Mouse (Mus musculus): ENCODE data around the gene Mlec.

Mlec gene

DNA sequence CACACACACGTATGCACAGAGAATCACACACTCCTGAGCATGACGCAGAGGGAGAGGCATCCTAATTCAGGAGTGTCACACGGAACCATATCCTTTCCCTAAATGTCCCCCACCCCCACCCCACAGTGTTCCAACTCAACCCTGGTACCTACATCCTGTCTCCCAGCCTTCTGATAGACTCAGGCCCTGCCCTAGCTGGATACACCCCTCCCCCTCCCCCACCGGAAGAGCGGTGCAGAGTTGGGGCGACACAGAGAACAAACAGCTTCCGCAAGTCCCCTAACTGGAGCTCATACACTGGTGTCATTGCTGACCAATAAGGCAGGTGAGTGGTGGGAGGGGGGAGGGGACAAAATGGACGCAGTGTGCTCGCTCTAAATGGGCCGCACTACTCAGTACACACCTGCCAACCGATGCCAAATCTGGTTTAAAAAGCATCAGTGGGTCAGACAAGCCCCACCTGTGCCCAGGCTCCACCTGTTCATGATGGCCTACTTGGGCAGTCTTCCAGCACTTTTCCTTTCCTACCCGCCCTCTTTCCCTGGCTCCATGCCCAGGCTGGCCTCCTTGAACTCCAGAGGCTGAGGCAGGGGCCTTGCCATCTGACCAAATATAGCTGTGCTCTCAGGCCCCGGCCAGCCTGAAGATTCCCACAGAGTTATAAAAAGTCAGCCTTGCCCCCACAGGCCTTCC, 23.4 kb upstream of the Mlec start:
- intact Hi-C loops (cut with DNase I): no loop called here

DNA sequence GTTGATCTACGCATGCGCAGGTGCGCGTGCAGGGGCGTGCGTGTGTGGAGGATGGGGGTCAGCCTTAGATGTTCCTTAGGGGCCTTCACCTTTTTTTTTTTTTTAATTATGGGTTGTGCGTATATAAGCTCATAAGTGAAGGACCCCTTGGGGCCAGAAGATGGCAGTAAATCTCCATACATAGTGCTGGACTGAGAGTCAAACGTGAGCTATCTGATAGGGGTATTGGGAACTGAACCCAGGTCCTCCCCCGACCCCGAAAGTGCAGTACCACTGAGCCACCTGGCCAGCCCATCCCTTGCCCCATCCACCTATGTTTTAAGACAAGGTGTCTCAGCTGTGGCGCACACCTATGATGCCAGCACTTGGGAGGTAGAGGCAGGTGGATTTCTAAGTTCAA, 21.6 kb upstream of the Mlec start:
- intact Hi-C loops (cut with DNase I): no loop called here

DNA sequence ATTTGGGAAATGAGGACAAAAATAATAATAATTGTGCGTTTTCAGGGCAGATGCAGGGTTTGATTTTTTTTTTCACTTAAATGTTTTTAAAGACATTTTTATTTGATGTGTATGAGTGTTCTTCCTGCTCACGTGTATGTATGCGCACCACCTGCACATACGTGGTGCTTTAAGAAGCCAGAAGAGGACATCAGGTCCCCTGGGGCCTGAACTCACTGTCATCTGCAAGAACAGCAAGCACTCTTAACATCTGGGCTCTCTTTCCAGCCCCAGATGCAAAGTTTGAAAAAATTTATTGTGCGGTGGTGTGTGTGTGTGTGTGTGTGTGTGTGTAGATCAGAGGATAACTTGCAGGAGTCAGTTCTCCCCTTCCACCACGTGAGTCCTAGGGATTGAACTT, 19.9 kb upstream of the Mlec start:
- intact Hi-C loops (cut with DNase I): no loop called here

DNA sequence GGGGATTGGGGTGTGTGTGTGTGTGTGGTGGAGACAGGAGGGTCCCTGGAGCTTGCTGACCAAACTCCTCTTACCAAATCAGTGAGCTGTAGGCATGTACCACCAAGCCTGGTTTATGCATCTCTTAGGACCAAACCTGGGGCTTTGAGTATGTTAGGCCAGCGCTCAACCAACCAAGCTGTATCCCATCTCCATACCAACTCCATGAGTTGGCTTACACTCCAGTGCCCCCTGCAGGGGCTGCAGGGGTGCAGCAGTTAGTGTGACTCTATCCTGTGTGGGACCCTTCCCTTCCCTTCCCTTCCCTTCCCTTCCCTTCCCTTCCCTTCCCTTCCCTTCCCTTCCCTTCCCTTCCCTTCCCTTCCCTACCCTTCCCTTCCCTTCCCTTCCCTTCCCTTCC, 16.6 kb upstream of the Mlec start:
- intact Hi-C loops (cut with DNase I): no loop called here

DNA sequence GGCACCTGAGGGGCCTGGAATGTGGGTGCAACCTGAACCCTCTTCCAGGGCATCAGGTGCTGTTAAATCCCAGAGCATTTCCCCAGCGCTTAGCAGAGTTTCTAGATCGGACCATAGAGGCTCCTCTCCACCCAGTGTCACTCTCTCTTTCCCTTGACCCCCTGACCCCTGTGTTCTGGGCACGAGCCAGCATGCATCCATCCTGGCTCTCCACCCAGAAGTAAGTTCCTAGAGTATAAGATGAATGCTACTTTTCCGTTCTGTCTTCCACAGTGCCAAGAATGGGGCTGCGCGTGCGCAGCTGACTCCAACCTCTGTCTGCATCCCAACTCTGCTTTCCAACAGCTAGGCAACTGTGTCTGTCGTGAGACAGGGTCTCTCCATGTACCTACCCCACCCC, 12.2 kb upstream of the Mlec start:
- intact Hi-C loops (cut with DNase I): no loop called here

DNA sequence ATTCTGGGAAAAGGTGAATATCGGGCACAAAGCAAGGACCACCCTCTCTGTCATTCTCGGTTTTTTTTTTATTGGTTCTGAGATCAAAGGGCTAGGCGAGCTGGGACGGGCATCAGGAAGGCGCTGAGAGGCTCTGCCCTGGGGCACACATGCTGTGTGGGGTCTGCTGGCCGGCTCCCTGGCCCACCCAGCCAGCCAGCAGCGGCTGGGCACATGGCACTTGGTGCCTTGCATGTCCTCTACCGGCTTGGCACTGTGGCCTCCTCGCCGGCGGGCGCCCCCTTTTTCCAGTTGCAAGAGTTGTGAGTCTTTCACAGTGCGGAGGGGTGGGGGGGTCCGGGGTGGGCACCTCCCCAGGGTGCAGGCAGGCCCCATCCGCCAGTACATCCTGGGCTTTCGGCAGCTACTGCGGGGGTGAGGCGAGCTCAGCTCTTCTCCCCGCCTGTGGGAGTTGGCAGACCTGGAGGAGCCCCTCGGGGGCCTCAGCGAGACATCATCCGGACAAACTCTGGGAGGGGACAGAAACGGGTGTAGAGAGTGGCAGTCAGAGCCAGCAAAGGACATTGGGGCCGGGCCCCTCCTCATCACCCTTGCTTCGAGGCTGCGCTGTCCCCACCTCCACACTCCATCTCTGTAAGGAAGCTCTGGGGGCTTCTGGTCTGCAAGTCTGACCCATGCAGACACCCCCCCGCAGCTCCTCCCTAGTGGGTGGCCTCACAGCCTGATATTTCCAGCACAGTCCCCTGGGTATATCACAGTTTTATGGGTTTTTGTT, 10.8 kb upstream of the Mlec start:
- intact Hi-C loops (cut with DNase I): no loop called here

DNA sequence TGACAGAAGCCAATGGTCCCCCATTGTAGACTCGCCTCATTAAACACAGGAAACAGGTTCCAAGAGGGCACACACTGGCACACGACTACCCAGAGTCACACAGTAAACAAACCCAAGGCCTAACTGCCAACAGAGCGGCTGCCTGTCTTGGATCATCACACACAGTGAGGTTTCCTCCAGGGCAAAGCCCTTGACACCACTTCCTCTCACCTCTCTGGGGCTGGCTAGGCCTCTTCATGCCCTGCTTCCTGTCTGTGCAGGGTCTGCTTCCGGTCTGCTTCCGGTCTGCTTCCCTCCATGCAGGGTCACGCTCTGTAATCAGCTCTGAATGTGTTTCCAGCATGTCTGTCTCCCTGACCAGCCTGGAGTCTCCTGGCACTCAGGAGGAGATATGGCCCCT, 9.4 kb upstream of the Mlec start:
- intact Hi-C loops (cut with DNase I): no loop called here

DNA sequence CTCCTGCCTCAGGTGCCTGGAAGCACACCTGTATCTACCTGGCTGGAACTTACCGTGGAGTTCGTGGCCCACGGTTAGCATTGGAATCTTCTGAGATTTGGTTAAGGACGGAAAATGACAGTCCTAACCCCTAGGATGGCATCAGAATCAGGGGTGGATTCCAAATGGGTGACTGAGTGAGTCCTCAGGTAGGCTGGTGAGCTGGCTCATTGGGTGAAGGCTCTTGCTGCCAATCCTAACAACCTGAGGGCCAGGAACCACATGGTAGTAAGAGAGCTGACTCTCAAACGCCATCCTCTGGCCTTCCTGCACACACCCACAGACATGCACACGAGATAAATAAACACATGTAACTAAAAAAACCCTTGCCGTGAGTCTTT, 8.8 kb upstream of the Mlec start:
- intact Hi-C loops (cut with DNase I): no loop called here

DNA sequence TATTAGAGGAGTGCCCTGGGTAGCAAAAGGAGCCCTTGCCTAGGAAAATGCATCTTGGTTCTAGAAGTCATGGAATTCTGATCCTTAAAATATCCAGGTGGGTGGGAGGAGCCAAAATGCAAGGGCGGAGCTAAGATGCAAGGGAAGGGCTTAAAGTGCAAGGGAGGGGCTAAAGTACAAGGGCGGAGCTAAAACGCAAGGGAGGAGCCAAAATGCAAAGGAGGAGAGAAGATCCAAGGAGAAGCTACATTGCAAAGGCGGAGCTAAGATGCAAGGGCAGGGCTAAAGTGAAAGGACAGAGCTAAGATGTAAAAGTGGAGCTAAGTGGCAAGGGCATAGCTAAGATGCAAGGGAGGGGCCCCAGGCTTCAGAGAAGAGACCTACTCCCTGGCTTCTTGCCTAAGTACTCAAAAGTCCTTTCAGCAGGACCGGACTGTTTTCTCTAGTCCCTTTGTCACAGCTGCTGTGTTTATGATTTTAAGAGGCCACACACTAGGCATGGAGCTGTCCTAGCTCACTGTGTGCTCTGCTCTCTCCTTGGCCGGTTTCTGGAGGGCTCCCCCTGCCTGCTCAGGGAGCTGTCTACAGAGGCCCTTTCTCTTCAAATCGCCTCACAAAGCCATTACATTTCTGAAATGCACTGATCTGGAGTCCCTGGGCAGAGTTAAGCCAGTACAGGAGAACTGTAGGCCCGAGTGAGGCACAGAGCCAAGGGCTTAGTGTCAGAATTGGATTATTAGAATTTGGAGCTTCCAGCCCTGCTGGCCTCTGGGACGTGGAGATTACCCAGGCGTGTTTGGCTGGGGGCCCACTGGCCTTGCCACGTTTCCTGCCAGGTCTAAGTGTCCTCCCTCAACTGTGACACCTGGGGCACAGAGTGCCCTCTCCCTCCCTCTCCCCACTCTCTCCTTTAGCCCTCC, 8.2 kb upstream of the Mlec start:
- intact Hi-C loops (cut with DNase I): no loop called here

DNA sequence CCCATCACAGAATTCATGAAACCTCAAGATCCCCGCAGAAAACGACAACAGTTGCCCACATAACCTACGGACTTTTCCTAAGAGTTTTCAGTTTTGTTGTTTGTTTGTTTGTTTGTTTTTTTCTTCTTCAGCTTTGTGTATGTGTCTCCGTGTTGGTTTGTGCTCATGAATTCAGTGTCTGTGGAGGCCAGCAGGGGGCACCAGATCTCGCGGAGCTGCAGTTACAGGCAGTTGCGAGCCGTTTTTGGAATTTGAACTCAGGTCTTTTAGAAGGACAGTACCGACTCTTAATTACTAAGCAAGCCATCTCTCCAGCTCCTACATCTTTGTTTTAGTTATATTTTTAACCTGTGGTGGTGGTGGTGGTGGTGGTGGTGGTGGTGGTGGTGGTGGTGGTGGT, 7.4 kb upstream of the Mlec start:
- intact Hi-C loops (cut with DNase I): no loop called here

DNA sequence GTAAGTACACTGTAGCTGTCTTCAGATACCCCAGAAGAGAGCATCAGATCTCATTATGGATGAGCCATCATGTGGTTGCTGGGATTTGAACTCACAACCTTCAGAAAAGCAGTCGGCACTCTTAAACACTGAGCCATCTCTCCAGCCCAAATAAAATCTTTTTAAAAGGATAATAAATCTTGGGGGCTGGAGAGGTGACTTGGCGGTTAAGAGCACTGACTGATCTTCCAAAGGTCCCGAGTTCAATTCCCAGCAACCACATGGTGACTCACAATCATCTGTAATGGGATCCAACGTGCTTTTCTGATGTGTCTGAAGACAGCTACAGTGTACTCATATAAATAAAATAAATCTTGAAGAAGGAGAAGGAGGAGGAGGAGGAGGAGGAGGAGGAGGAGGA, 6.5 kb upstream of the Mlec start:
- intact Hi-C loops (cut with DNase I): loop anchor here (5.0 kb wide), 1 partner anchor 37 kb away; no protein-coding TSS in a partner anchor

DNA sequence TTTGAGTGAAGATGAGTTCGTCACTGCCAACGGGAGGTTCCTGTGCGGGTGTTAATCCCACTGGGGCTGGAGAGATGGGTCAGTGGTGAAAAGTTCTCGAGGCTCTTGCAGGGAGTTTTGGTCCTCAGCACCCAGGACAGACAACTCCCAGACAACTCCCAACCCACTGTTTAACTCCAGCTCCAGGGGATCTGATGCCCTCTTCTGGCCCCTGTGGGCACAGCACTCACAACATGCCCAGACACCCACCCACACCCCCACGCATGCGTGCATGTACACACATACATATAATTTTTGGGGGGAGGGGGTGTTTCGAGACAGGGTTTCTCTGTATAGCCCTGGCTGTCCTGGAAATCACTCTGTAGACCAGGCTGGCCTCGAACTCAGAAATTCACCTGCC, 5.6 kb upstream of the Mlec start:
- intact Hi-C loops (cut with DNase I): loop anchor here (5.0 kb wide), 1 partner anchor 36 kb away; no protein-coding TSS in a partner anchor

DNA sequence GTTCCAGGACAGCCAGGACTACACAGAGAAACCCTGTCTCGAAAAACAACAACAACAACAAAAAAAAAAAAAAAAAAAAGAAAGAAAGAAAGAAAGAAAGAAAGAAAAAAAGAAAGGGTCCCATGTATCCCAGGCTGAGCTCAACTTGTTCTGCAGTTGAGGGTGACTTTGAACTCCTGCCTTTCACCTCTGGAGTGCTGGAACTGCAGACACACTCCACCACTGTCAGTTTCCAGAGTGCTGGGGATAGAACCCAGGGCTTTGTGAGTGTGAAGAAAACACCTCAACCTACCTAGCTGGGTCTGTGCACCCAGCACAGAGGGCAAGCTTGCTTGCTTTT, 3.9 kb upstream of the Mlec start:
- intact Hi-C loops (cut with DNase I): loop anchor here (5.0 kb wide), 1 partner anchor 35 kb away; no protein-coding TSS in a partner anchor

DNA sequence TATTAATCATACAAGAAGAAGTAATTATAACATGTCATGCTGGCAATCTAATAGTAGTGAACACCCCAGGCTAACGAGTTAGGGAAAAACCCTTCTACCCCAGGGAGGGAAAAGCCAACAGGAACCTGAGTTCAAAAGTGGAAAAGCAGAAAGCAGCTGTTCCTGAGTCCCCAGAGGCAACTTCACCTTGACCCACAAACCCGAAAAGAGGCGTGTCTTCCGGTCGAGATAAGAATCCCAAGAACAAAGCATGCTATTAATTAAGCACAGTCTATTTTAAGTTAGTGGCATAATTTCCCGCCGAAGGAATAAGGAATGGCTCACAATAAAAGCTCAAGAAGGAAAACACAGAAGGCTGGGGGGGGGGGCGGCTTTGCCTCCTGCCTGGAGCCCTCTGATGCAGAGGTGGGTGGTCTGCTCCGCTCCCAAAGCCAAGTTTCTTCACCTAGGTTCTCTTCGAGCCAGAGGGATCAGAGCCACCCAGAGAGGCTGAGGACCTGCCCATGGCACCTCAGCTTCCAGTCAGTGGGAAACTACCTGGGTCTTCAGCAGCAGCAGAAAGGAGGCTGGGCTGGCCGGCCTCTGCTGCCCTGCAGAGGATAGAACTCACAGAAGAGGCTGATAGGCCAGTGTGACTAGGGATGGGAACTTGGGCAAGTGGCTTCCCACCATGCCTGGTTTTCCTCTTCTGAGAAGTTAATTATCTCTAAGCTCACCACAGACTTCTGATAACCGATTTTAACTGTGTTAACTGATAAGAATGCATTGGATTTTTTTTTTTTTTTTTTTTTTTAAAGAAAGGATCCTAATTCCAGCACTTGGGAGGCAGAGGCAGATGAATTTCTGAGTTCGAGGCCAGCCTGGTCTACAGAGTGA, 3.3 kb upstream of the Mlec start:
- intact Hi-C loops (cut with DNase I): loop anchor here (5.0 kb wide), 1 partner anchor 34 kb away; no protein-coding TSS in a partner anchor

DNA sequence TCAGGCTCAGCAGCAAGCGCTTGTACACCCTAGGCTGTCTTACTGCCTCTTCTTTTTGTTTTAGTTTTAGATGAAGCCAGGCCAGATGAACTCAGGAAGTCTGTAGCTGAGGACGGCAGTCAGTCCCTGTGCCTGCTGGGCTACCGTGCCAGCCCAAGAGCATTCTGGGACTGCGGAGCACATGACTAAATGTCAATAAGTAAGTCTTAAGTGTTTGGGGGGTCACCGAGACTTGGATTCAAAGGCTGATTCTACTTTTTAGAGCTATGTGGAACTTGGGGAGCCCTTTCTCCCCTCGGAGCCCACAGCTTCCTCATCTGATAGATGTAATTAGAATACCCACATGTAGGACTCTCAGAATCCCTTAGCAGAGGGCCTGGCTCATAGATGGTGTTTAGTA, 2.7 kb upstream of the Mlec start:
- intact Hi-C loops (cut with DNase I): loop anchor here (5.0 kb wide), 1 partner anchor 33 kb away; no protein-coding TSS in a partner anchor

DNA sequence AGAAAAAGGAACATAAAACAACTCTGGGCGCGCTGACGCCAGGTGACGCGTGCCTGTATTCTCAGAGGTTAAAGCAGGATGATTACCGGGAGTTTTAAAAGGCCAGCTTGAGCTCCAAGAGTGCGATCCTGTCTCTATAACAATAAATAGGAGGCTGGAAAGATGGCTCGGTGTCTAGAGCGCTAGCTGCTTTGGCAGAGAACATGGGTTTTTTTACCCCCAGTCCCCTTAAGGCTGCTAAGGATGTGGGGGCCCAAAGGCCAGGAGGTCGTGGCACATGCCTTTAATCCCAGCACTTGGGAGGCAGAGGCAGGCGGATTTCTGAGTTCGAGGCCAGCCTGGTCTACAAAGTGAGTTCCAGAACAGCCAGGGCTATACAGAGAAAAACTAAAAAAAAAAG, 1.2 kb upstream of the Mlec start:
- intact Hi-C loops (cut with DNase I): no loop called here

DNA sequence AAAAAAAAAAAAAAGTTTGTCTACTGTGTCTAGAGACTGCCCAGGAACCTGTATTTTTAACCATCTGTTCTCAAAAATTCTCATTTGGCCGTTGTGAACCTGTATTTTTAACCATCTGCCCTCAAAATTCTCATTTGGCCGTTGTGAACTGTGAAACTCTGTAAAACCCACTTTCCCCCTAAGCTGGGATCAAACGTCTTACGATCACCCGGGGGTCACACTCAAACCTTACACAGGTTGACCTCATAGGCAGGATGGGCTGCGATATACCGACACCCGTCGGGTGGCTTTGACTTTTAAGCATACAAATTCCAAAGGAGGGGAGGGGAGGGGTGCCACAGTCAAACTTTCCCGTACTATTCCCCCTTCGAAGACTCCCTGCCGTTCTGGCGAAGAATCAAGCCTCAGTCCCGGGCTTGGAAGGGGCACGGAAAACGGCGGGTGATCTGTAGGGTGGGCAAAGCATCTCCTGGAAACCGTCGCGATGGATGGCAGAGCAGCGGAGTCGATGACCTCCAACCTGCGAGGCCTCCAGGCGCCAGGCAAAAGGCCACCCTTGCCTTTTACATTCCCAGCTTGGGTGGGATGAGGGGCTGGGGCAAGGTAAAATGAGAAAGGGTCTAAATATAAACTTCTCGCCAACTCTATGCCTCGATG, 918 bp downstream of the Mlec start:
- intact Hi-C loops (cut with DNase I): no loop called here

DNA sequence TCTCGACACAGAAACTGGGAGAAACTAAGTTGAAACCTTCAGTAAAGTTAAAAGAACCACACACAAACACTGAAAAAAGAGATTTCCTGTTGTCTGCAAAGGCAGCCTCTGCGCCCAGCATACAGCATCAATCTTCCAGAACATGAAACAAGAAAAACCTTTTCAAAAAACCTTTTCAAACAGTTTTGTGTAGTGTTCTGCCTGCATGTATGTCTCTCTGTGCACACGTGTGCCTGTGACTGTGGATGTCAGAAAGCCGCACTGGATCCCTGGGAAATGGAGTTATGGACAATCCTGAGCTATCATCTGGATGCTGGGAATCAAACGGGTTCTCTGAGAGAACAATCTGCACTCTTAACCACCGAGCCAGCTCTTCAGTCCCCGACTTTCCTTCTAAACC, 1.6 kb downstream of the Mlec start:
- intact Hi-C loops (cut with DNase I): no loop called here

DNA sequence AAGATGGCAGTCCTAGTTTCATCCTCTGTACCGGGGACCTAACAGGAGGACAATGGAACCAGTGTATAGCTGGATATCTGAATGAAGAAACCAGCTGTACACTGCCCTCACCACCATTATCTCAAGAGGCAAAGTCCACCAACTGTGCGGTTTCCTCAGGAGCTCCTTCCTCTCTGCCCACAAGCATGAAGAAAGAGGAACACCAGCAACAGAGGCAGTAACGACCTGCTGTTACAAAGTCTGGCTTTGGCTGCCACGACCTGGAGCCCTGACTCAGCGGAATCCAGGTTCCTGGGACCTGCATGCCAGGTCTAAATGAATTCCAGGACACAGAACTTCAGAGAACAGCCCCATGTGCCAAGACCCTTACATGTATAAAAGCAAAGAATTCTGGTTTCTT, 2.1 kb downstream of the Mlec start:
- intact Hi-C loops (cut with DNase I): no loop called here

DNA sequence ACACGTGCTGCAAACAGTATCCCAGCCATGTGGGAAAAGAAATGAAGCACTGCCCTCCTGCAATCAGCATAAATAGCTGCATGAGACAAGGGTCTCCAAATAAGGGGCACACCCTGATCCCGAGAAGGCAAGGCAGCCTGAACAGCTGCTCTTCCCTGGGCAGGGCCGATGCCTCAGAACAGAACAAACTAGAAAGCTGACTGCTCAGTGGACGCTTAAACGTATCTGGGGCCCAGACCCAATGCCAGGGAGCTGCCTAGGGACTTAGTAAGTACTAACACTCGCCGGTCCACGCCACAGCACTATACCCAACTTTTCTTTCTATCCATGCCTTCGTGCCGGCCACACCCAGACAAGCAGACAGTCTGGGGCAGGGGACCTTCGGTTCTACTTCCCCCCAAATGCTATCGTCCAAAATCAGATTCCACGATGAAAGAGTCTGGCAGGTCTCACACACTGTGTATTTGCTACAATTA, 2.8 kb downstream of the Mlec start:
- intact Hi-C loops (cut with DNase I): no loop called here

Data from adrenal gland (tissue).